Mouse (Mus musculus): ENCODE measurements around the gene Mei4.

The Mei4 gene

DNA sequence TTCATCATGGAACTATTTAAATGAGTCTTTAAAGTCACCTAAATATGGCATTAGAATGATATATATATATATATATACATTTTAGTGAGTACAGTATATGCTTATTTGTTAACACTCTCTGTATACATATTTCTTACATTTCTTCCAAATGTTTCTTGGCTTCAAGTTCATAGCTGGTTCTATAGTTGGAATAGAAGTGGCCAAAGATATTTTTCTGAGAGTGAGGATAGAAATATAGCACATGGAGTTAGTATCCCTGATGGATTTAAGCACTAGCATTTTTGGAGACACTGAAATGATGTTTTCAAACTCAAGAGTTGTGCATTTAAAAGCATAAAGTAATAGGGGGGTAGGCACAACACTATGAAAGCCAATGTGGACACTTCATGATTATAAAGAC, 272.6 kb downstream of the Mei4 start:
- DNase-seq (ENCODE audit: low read depth, low spot score), result no peak

DNA sequence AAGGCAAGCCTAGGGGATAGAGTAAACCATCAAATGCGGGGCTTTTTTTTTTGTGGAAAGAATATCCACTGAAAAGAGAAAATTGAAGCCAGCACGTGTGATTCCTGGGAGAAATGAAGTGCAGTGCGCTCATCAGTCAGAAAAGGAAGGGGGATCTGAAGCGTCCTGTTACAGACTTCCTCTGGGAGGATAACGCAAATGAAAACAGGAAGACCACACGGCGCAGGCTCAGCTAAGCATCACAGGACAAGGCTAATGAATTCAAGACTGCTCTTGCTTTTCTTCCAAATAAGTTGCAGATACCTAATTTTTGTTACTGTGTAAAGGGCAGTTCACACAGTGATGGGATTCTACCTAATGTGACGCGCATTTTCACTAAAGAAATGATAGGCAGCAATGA, 296.7 kb downstream of the Mei4 start:
- no peak for DNase-seq (ENCODE audit: low read depth, low spot score)

DNA sequence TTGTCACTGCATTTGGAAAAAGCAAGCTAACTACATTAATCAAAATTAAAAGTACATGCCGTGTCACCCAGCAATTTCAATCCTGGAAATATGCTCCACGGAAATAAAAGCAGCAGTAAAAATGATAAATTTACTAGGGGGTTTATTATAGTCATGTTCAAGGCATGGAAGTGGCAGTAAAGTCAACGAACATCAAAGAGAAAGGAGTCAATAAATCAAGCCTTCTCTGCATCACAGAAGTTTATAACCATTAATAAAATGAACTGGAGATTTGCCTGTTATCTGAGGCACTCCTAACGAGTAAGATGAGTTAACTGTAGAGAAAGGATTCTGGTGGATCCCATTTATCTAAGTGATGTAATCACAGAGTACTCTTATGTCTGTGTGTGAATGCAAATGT, 298.9 kb downstream of the Mei4 start:
- no peak for DNase-seq (ENCODE audit: low read depth, low spot score)

DNA sequence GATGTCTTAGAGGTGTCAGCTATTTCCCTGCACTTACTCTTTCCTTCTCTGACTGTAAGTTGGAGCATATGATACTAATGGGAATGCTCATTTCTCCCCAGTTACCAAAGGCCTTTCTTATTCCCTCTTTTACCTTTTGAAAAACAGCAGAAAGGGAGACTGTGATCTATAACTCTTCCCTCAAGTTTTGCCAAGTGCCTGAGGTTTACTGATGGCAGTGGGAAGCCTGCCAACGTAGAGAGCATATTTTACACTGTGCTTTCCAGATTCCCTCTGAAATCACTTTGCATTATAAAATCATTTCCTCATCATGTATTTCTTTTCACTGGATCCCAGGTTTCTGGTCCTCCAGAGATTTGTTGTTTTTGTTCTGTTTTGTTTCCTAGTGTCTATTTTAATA, 354.5 kb downstream of the Mei4 start:
- DNase-seq (ENCODE audit: low read depth, low spot score), result no peak

DNA sequence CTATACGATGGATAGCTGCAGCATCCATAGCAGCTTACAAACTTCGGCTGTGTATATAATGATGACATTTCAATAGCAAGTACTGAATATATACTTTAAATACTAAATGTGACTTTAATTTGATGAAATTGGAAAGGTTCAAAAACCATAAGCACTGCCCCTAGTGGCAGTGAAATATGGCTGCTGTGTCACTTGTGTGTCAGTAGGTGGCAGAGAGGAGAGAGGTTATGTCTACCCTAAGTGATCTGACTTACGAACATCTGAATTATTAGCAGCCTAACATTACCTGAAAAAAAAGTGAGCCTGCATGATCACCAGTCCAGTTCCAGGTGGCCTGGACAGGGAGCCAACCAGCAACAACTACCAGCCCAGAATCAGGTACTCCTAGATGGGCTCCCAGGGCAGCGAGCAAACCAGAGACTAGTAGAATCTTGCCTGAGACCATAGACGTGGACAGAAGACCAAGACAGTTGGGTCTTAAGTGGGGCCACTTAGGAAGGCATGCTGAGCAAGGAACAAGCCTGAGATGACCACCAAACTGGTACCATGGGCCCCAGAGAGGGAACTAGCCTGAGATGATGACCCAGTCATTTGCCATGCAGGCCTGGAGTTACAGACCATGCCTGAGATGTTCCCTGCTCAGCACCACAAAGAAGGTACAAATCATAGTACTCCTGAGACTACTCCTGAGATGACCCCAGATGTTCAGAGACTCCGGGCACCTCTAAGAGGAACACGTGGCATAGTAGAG, 384.4 kb downstream of the Mei4 start:
- no peak for DNase-seq (ENCODE audit: low read depth, low spot score)

All from telencephalon, adult 2 months (tissue).